Mouse (Mus musculus): ENCODE measurements around the gene Myom1.

Myom1 gene

DNA sequence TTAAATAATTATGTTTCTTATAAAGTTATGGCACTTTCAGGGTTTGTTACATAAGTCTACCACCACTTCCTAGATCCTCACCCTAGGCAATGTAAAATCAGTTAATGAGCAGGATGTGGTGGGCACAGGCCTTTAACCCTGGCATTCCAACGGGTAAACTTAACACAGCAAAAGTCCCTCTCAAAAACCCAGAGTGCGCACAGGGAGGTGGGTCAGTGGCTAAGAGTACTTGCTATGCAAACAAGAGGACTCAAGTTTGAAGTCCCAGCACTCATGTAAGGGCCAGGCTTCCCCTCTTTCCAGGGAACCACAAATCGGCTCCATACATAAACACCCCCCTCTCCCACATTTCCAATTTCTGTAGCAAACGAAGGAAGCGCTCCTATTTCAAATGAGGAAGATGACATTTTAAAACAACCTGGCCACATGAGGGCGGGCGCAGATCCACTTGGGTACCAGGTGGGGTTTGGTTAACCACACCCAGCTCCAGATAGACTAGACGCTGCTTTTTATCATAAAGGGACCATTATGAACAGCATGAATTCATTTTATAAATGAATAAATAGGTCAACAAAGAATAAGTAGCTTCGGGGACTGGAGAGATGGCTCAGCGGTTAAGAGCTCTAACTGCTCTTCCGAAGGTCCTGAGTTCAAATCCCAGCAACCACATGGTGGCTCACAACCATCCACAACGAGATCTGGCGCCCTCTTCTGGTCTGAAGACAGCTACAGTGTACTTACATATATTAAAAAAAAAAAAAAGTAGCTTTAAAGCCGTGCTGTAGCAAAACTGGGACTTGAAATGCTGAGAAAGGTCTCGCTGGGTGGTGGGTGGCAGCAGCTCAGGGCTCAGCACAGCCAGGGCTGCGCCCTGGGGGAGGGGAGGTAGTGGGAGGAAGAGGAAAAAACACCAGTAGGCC is 10.5 kb upstream of the Myom1 start:
- no peak for DNase-seq (ENCODE audit: low spot score)

DNA sequence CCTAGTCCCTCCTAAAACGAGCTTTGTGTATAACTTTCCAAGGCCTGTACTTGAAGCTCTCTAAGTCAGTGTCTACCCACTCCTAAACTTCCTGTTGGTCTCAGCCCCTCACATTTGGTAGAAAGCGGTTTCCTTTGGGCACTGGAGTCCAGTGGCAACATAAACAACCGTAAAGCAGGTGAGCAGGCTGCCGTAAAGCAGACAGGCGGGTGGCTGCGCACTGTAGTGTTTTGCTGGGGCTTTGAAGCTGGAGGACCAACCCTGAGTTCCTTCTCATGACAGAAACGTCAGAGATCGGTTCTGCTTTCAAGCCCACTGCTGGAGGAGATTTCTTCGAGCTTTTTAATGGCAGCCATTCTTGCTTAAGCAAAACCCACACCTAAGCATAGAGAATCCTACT is 9.8 kb upstream of the Myom1 start:
- DNase-seq (ENCODE audit: low spot score), result no peak

DNA sequence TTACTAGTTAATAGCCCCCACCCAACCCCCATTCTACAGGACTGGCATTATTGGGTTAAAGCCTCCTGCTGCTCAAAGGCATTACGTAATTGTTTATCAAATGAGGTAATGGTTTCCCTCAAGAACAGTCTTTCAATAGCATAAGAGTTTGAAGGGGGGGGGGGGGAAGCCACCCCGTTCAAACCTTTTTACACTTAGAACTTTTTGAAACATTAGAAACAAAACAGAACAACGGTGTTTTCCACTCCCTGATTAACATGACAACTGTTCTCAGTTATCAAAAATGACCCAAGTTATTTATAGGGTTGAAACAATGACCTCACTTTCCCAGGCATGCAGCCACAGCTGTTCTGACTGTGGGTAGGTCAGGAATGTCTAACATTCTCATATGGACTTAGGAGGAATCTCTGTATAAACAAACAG is 9.0 kb upstream of the Myom1 start:
- no peak for DNase-seq (ENCODE audit: low spot score)

DNA sequence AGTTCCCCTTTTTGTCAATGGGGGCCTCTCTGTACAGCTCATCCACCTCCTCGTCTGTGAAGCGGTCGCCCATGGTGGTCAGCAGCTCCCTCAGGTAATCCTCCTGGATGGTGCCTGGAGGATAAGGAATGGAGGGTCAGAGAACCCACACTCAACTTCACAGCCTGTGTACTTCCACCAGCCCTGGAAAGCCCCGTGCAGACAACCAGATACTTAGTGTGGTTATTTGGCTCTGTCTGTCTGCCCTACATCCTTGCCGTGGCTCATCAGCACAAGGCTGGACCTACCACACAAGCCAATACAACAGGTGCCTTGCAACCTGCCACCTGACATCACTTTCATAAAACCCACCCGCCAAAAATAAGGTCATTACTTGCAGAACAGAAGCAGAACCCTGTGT is 7.8 kb upstream of the Myom1 start:
- no peak for DNase-seq (ENCODE audit: low spot score)

DNA sequence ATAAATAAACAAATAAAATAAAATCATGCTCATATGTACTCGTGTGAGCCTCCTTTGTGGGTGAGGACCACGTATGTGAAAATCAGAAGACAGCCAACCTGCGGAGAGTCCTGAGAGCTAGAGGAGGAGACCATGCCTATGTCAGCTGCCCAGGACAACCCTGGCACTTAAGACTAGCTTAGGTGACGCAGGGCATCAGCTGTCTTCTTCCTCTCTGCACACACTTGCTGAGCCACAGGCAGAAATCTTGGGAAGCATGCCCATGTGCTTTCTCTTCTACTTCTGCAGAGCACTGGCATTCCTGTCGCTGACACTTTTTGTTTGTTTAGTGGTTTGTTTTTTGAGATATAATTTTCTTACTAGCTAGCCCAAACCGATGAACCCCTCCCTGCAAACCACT is 6.9 kb upstream of the Myom1 start:
- no peak for DNase-seq (ENCODE audit: low spot score)

DNA sequence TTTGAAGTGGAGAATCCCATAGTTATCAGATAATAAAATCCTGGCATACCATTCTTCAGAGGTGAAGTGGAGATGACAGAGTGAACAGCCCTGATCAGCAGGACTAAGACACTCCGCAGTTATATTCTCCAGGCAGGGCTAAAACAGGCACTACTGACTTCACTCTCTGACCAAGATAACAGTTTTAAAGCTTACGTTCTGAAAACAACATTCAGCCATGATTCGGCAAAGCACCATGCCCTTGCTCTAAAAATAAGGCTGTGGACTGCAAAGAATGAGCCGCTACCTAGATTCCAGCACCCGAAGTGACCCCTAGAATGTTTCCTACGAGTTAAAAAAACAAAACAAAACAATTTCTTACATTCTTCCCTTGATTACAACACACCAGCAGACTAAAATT is 4.6 kb upstream of the Myom1 start:
- no peak for DNase-seq (ENCODE audit: low spot score)

DNA sequence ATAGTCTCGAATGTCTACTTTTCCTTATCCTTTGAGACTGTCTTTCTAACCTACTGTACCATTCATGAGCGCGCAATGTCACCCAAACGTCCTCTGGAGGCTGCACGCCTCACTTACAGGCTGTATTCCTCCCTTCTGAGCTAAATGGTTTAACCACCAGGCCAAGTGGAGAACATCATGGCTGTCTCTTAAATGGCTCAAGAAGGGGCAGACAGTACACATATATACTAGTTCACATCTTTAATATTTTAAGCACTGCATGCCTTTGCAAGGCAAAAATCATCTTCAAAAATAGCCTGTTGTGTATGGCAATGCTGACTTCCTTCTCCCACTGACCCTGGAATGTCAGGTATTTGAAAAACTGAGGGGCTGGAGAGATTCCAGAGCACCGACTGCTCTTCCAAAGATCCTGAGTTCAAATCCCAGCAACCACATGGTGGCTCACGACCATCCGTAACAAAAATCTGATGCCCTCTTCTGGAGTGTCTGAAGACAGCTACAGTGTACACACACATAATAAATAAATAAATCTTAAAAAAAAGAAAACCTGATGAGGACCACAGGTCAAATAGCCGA is 3.9 kb upstream of the Myom1 start:
- no peak for DNase-seq (ENCODE audit: low spot score)

DNA sequence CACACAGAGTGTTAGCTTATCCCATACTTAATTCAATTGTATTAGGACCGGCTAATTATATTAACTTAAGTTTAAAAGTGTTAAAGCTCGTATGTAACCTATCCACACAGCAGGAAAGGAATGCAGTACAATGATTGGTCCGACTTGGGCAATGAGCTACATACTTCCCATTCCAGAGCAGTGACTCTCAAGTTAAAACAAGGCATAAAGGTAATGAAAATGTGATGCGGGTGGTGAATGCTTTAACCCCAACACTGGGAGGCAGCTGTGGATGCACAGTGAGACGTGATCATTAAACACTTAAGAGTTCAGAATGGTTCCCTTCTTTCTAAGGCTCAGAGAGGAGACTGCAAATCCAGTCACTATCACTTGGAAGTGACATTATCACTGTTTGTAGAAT is 3.2 kb upstream of the Myom1 start:
- DNase-seq (ENCODE audit: low spot score), result no peak

DNA sequence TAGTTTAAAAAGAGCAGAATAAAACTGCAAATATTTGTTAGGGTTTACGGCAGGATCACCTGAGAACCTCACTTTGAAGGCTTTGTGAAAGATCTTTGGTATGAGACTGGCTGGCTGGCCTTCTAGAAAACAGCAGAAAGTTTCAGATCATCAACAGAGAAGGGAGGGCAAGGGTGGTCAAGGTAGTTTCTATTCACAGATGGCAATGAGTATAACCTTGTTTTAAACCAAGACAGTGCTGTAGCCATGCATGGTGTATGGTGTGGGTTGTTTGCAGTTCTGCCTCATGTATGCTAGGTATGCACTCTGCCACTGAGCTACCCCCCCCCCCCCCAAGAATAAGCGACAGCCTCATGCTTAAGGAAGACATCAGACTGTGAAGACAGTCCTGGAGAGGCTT is 2.2 kb upstream of the Myom1 start:
- no peak for DNase-seq (ENCODE audit: low spot score)

DNA sequence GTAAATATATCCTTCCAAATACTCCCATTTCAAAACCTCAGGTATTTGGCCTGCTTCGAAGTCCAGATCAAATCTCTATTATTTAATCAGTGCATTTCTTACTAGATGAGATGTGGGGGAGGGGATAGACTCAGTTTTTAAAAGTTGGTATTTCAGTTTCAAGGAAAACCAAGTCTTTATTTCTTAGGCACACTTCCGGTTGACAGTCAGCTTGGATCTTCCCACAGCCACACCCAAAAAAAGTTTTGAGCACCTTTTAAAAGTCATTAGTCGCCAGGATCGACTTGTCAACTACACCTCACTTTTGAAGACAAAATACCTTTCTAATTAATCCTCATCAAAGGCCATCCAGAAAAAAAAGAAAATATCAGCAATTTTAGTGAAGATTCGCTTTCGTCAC is 1.4 kb upstream of the Myom1 start:
- DNase-seq (ENCODE audit: low spot score), result no peak

DNA sequence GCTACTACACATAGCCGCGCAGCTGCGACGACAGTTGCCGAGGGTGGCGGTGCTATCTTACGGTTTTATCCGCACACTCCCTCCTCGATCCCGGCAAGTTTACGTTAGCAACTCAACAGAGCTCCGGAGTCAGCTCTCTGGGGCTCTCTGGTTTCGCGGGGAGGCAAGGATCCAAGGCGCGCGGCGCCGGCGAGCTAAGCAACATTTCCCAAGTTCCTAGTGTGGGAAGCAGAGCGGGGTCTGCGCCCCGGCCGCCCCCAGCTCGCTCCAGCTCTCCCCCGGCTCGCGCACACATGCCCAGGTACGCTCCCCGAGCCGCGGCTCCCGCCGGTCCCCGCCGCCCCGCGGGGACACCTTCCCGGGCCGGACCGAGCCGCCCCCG is 743 bp upstream of the Myom1 start:
- peak; percentile 42 for DNase-seq (ENCODE audit: low spot score)

DNA sequence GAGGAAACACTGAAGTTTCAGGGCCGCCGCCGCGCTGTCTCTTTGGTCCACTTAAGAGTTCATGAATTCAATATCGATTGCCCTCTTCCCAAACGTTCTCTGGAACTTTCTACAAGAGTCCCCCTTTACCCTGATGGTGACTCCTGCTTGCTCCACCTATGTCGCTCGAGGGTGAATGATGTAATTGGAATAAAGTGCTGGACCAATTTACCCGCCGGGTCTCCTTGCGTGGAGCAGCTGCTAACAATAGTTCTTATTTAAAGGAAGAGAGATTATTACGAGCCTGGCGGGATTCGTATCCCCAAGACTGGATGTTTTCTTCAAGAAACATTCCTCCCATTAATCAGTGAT is 286 bp downstream of the Myom1 start, which contains the start of gene Myl12a:
Gene Myl12a (minus strand): TSS at position 135 of the 351 bp plus-strand sequence.
- DNase-seq (ENCODE audit: low spot score), result no peak

DNA sequence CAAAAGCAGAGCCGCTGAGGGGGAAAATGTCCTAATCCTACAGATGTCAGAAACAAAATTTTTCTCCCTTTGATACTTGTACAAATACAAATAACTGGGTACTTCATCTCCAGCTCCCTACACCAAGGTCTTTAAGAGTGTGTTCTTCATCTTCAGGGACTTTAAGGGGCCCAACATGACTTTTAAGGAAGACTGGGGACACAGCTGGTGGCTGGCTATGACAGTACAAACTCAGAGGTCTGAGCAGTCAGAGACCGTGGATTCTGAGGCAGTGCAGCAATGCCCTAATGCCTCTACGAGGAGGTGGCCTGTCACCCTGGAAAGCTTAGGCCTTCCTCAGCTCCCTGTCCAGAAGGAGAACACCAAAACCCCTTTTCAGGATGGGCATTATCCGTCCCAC is 679 bp downstream of the Myom1 start:
- DNase-seq (ENCODE audit: low spot score), result no peak

DNA sequence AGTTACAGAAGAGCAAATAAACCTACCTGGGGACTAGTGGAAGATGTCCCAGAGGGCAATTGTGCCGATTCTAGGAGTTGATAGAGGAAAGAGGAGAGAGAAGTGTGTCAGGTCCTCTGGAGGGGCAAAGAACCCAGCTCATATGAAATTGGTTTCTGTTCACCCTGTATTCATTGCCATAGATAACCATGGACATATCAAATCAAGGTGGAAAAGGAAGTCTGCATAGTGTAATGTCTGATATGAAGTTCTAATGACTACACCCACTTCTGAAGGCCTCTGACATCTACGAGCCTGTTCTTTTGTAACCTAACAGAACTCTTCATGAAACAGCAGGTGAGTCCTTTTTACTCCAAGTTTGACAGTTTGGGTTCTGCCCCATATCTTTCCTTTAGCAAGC is 1.3 kb downstream of the Myom1 start:
- no peak for DNase-seq (ENCODE audit: low spot score)

DNA sequence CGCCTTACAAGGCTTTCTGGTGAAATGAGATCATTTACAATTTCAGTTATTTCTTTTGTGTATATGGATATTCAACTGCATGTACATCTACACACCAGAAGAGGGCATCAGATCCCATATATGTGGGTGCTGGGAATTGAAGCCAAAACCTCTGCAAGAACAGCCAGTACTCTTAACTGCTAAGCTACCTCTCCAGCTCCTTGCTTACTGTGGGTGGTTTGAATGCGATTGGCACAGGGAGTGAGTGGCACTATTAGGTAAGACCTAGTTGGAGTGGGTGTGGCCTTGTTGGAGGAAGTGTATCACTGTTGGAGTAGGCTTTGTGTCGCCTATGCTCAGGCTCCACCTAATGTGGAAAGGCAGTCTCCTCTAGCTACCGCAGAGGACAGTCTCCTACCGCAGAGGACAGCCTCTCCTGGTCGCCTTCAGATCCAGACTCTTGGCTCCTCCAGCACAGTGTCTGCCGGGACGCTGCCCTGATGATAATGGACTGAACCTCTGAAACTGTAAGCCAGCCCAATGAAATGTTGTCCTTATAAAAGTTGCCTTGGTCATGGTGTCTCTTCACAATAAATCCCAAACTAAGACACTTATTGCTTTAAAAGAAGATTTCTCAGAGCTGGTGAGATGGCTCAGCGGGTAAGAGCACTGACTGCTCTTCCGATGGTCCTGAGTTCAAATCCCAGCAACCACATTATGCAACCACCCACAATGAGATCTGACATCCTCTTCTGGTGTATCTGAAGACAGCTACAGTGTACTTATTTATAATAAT is 1.9 kb downstream of the Myom1 start:
- no peak for DNase-seq (ENCODE audit: low spot score)

DNA sequence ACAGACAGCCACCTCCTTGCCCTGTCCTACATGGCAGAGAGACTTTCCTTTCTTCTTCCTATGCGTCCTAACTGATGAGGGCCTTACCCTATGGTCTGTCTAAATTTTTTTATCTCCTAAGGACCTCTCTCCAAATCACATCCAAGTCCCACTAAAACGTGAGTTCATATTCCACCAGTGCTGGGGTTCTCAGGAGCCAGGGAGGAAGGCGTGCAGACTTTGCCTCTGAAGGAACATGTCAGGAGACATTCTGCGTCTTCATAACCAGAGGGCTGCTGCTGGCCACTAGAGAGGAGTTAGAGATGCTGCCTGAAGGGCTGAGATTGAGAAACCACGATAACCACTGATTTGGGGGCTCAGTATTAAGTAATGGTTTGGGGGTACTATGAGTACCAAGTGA is 4.5 kb downstream of the Myom1 start:
- no peak for DNase-seq (ENCODE audit: low spot score)

DNA sequence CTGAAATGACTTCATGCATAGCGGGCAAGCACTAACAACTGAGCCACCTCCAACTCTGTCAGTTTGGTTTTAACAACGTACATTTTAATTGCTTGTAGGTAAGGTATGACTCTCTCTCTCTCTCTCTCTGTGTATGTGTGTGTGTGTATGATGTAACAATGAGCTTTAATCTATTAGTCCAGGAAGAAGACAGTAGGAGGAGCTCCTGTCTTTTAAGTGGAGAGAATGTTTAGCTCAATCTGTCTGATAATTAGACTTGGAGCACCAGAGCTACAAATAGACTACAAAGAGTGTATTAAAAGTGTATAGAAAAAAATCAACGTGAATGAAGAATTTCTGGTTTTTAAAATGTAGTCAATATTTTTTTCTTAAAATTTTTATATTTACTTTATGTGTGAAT is 6.2 kb downstream of the Myom1 start:
- no peak for DNase-seq (ENCODE audit: low spot score)

DNA sequence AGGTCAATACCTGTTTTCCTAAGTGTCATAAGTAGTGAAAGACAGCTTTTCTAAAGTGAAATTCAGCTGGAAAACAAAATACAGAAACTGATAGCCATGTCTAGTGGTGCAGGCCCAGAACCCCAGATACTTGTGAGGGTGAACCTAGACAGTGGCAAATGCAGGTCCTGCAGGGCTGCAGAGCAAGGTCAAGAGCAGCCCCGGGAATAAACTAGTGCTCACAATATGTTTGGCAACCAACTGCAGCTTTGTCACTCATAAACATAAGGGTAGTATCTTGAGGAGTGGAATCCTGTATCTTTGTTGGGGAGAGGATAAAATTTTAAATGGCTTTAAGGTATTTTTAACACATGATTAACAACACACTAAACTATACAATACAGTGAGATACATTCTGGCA is 7.3 kb downstream of the Myom1 start:
- no peak for DNase-seq (ENCODE audit: low spot score)

DNA sequence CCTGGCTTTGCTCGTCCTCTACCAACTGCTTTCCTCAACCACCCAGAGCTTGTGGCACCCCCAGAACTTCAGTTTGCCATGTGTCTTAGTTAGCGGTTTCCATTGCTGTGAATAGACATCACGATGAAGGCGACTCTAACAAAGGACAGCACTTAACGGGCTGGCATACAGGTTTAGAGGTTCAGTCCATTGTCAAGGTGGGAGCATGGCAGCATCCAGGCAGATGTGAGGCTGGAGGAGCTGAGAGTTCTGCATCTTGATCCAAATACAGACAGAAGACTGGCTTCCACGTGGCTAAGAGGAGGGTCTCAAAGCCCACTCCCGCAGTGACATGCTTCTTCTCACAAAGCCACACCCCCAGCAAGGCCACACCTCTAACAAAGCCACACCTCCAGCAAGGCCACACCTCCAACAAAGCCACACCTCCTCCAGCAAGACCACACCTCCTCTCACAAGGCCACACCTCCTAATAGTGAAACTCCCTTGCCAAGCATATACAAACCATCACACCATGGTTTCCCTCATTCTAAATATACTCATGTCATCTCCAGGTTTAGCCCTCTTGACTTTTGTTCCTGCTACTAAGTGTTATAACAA is 8.3 kb downstream of the Myom1 start:
- no peak for DNase-seq (ENCODE audit: low spot score)

DNA sequence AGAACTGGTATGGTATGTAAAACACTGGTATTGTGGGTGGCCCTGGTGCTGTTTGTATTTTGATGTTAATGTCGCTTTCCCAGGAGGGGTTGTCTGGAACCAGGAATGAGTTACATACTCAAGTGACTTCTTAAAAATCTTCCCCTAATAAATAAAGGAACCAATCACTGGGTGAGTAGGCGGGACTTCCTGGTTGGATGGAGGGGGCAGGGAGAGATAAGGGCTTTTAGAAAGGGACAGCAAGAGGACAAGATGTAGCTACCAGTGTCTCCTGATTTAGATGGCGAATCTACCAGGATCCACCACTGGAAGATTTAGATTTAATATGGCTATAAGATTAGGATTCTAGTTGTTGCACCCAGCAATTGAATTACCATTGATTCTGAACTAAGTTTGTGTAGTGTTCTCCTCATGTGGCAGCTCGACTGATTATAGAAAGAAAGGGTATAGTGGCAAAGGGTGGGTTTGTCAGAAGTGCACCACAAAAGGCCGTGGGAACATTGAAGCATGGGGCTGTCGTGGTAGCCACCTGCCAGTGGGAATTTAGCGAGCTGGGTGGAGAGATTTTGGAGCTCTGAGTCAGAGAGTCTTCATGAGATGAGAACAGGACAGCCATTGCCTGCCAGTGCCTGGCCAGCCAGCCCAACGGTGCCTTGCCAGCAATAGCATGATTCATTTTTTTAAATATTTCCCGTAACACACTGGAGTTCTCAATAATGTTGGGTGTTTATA is 9.7 kb downstream of the Myom1 start:
- no peak for DNase-seq (ENCODE audit: low spot score)

DNA sequence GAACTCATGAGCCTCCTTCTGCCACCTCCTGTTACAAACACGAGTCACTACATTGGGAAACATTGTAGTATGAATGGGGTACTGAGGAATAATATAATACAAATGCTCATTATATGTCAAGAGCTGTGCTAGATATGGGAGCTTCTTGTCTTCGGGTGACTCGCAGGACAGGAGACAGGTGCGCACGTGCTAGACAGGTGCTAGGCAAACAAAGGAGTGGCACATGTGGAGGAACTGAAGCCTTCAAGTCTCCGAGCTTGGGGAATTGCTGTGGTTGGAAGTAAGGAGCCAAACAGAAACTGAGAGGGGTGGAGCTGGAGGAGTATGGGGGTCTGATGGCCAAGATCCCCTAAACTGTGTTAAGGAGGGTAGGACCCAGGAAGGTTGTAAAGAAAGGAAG is 10.7 kb downstream of the Myom1 start:
- DNase-seq (ENCODE audit: low spot score), result no peak

DNA sequence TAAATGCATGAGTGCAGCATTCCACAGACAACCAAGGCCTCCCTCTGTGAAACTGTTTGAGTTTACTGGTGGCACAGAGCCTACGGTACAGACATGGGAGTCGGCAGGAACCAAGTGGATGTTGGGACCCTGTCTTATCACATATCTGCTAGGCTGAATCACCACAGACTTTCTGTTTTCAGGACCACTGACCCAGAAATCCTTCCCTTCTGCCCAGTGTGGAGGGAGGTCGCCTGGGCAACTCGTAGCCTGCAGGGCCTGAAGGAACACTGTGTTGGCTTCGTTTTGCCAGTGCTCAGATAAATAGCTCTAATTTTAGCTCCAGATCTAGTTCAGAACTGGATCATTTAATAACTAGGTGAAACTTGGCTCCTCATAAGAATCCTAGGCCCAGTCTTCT is 12.5 kb downstream of the Myom1 start:
- no peak for DNase-seq (ENCODE audit: low spot score)

Measured in ovary, postnatal 14 days (tissue).